Mouse (Mus musculus): Measurements from ENCODE around the gene Bcl2a1a. TPM values are rescaled to one million over a fixed set of nuclear protein-coding genes. Genes with fewer than 3 reads are reported as not detected.
"Not testable (repeated sequence)": the region's sequence is repeated elsewhere in the genome, so short reads cannot be mapped to it uniquely, and the experiment has no call there.

Gene Bcl2a1a
- polyA plus RNA-seq (2015; fragmentation: Nextera tagmentation; extraction: Ambion mirVana) = not detected in 2 replicates

DNA sequence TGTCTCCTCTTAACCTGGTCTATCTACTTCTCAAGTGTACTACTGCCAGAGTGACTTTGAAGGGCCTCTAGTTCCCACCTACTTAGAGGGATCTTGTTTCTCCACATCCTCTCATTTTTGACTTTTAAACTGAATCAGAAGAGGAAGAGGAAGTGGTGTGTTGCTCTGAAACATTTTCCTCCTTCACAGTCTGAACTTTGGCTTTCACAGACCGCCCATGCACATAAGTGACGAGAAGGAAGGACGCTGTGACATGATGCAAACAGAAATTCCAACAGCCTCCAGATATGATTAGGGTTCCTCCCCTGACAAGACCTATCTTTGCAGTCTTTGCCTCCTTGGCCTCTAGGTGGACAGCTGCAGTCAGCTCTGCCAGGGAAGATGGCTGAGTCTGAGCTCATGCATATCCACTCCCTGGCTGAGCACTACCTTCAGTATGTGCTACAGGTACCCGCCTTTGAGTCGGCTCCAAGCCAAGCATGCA, at the start of gene Bcl2a1a:
Bcl2a1a (plus strand) TSS at position 231 of the 484 bp plus-strand sequence.
- not testable (repeated sequence) for H3K4me1 ChIP-seq (ENCODE audit: control insufficient read depth, insufficient read depth, low read length); ATAC-seq; H3K4me3 ChIP-seq (ENCODE audit: low read depth, low read length); H3K9me3 ChIP-seq (replicated peaks; ENCODE audit: control insufficient read depth, low read length, poor library complexity, severe bottlenecking); H3K4me2 ChIP-seq (ENCODE audit: low read length); H3K36me3 ChIP-seq (ENCODE audit: control insufficient read depth, insufficient read depth, low read length); H3K27me3 ChIP-seq (ENCODE audit: control insufficient read depth, insufficient read depth, low read depth, low read length); H3K9ac ChIP-seq (ENCODE audit: low read depth, low read length); H3K27ac ChIP-seq (ENCODE audit: low read length)
- WGBS = 91% methylated on average over 5 of the region's 5 CpGs

GRCm38 (mm10) chr9:88916576-88916975, 40.1 kb upstream of the Bcl2a1a start:
- not testable (repeated sequence) for ATAC-seq; H3K27ac ChIP-seq (ENCODE audit: low read length); H3K9me3 ChIP-seq (replicated peaks; ENCODE audit: control insufficient read depth, low read length, poor library complexity, severe bottlenecking); H3K36me3 ChIP-seq (ENCODE audit: control insufficient read depth, insufficient read depth, low read length); H3K4me1 ChIP-seq (ENCODE audit: control insufficient read depth, insufficient read depth, low read length); H3K4me2 ChIP-seq (ENCODE audit: low read length); H3K9ac ChIP-seq (ENCODE audit: low read depth, low read length); H3K27me3 ChIP-seq (ENCODE audit: control insufficient read depth, insufficient read depth, low read depth, low read length); H3K4me3 ChIP-seq (ENCODE audit: low read depth, low read length)
- 85% methylated on average over 4 of the region's 5 CpGs for WGBS

GRCm38 (mm10) chr9:88938312-88938711, 18.4 kb upstream of the Bcl2a1a start:
- not testable (repeated sequence) for H3K4me2 ChIP-seq (ENCODE audit: low read length); ATAC-seq; H3K36me3 ChIP-seq (ENCODE audit: control insufficient read depth, insufficient read depth, low read length); H3K4me3 ChIP-seq (ENCODE audit: low read depth, low read length); H3K9ac ChIP-seq (ENCODE audit: low read depth, low read length); H3K27me3 ChIP-seq (ENCODE audit: control insufficient read depth, insufficient read depth, low read depth, low read length); H3K4me1 ChIP-seq (ENCODE audit: control insufficient read depth, insufficient read depth, low read length); H3K9me3 ChIP-seq (replicated peaks; ENCODE audit: control insufficient read depth, low read length, poor library complexity, severe bottlenecking); H3K27ac ChIP-seq (ENCODE audit: low read length)
- WGBS = 26% methylated on average over 1 of the region's 3 CpGs

- H3K4me1 ChIP-seq (ENCODE audit: control insufficient read depth, insufficient read depth, low read length); H3K27ac ChIP-seq (ENCODE audit: low read length); H3K4me2 ChIP-seq (ENCODE audit: low read length); H3K4me3 ChIP-seq (ENCODE audit: low read depth, low read length); H3K27me3 ChIP-seq (ENCODE audit: control insufficient read depth, insufficient read depth, low read depth, low read length); H3K9ac ChIP-seq (ENCODE audit: low read depth, low read length); H3K36me3 ChIP-seq (ENCODE audit: control insufficient read depth, insufficient read depth, low read length); ATAC-seq; H3K9me3 ChIP-seq (replicated peaks; ENCODE audit: control insufficient read depth, low read length, poor library complexity, severe bottlenecking): not testable (repeated sequence)
Observed at GRCm38 (mm10) chr9:88951466-88951865, 5.2 kb upstream of the Bcl2a1a start.

DNA sequence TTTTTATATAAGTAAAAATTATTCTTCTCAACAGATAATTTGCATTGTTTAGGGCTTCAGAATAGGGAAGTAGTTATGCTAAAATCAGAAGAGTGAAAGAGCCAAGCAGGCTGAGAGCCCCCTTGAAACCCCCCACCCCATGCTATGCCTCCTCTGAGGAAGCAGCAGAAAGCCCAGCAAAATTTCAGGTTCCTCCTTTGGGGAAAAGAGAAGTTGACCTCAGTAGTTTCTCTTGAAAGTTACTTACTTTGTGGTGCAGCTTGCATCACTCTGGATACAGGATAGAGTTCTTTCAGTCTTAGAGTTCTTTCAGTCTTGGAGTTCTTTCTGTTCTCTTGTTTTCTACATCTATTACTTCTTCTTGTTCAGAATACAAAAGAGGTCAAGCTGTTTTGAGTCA, 3.5 kb upstream of the Bcl2a1a start:
- not testable (repeated sequence) for H3K4me2 ChIP-seq (ENCODE audit: low read length); H3K4me1 ChIP-seq (ENCODE audit: control insufficient read depth, insufficient read depth, low read length); H3K27ac ChIP-seq (ENCODE audit: low read length); H3K27me3 ChIP-seq (ENCODE audit: control insufficient read depth, insufficient read depth, low read depth, low read length); H3K9ac ChIP-seq (ENCODE audit: low read depth, low read length); H3K4me3 ChIP-seq (ENCODE audit: low read depth, low read length); H3K36me3 ChIP-seq (ENCODE audit: control insufficient read depth, insufficient read depth, low read length); H3K9me3 ChIP-seq (replicated peaks; ENCODE audit: control insufficient read depth, low read length, poor library complexity, severe bottlenecking); ATAC-seq

- H3K27me3 ChIP-seq (ENCODE audit: control insufficient read depth, insufficient read depth, low read depth, low read length); H3K4me3 ChIP-seq (ENCODE audit: low read depth, low read length); H3K9ac ChIP-seq (ENCODE audit: low read depth, low read length); ATAC-seq; H3K27ac ChIP-seq (ENCODE audit: low read length); H3K36me3 ChIP-seq (ENCODE audit: control insufficient read depth, insufficient read depth, low read length); H3K4me1 ChIP-seq (ENCODE audit: control insufficient read depth, insufficient read depth, low read length); H3K9me3 ChIP-seq (replicated peaks; ENCODE audit: control insufficient read depth, low read length, poor library complexity, severe bottlenecking); H3K4me2 ChIP-seq (ENCODE audit: low read length): not testable (repeated sequence)
- WGBS = no CpG with 5 or more reads among the region's 1 CpGs
Observed at GRCm38 (mm10) chr9:88955224-88955623, 1.5 kb upstream of the Bcl2a1a start.

GRCm38 (mm10) chr9:88956035-88956434, 665 bp upstream of the Bcl2a1a start:
- H3K4me1 ChIP-seq (ENCODE audit: control insufficient read depth, insufficient read depth, low read length) = not testable (repeated sequence)
- 94% methylated on average over 2 of the region's 4 CpGs for WGBS

GRCm38 (mm10) chr9:88958891-88959290, 2.2 kb downstream of the Bcl2a1a start:
- H3K9ac ChIP-seq (ENCODE audit: low read depth, low read length) = no peak overlapping the region
- no peaks in the 10 kb centered on the region for H3K36me3 ChIP-seq (ENCODE audit: control insufficient read depth, insufficient read depth, low read length)
- 88% methylated on average over 3 of the region's 3 CpGs for WGBS
- no peaks in the 10 kb centered on the region for H3K4me1 ChIP-seq (ENCODE audit: control insufficient read depth, insufficient read depth, low read length)
- H3K4me2 ChIP-seq (ENCODE audit: low read length) = no peak overlapping the region
- H3K27ac ChIP-seq (ENCODE audit: low read length) = no peak overlapping the region
- no peak overlapping the region for H3K4me3 ChIP-seq (ENCODE audit: low read depth, low read length)
- no peak for ATAC-seq
- H3K27me3 ChIP-seq (ENCODE audit: control insufficient read depth, insufficient read depth, low read depth, low read length) = no peaks in the 10 kb centered on the region
- H3K9me3 ChIP-seq (replicated peaks; ENCODE audit: control insufficient read depth, low read length, poor library complexity, severe bottlenecking) = no peaks in the 10 kb centered on the region

More at GRCm38 (mm10) chr9:88956035-88956434, 665 bp upstream of the Bcl2a1a start:
- not testable (repeated sequence) for H3K27me3 ChIP-seq (ENCODE audit: control insufficient read depth, insufficient read depth, low read depth, low read length); H3K4me3 ChIP-seq (ENCODE audit: low read depth, low read length); ATAC-seq; H3K9me3 ChIP-seq (replicated peaks; ENCODE audit: control insufficient read depth, low read length, poor library complexity, severe bottlenecking); H3K4me2 ChIP-seq (ENCODE audit: low read length); H3K27ac ChIP-seq (ENCODE audit: low read length); H3K9ac ChIP-seq (ENCODE audit: low read depth, low read length); H3K36me3 ChIP-seq (ENCODE audit: control insufficient read depth, insufficient read depth, low read length)

DNA sequence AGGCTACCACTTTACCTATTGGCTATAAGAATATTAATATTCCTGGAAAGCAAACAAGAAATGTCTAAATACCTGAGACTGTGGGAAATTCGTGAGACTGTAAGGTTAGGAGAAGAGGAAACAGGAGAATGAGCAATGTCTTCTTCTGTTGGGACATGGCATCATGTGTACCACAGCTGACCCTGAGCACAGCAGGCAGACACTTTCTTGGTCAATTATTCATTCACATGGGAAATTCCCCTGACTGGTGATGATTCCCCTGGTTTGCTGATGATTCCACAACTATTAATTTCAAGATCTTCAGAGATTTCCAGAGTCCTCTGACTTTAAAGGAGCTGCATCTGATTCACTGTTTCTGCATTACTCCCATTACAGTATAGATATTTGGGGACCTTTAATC, 3.3 kb downstream of the Bcl2a1a start:
- H3K27me3 ChIP-seq (ENCODE audit: control insufficient read depth, insufficient read depth, low read depth, low read length); H3K4me3 ChIP-seq (ENCODE audit: low read depth, low read length); ATAC-seq; H3K4me1 ChIP-seq (ENCODE audit: control insufficient read depth, insufficient read depth, low read length); H3K4me2 ChIP-seq (ENCODE audit: low read length); H3K9ac ChIP-seq (ENCODE audit: low read depth, low read length); H3K27ac ChIP-seq (ENCODE audit: low read length); H3K36me3 ChIP-seq (ENCODE audit: control insufficient read depth, insufficient read depth, low read length); H3K9me3 ChIP-seq (replicated peaks; ENCODE audit: control insufficient read depth, low read length, poor library complexity, severe bottlenecking): not testable (repeated sequence)
- 62% methylated on average over 1 of the region's 1 CpGs for WGBS

GRCm38 (mm10) chr9:88966462-88966861, 9.8 kb downstream of the Bcl2a1a start:
- H3K9ac ChIP-seq (ENCODE audit: low read depth, low read length); H3K9me3 ChIP-seq (replicated peaks; ENCODE audit: control insufficient read depth, low read length, poor library complexity, severe bottlenecking); H3K4me3 ChIP-seq (ENCODE audit: low read depth, low read length); H3K4me1 ChIP-seq (ENCODE audit: control insufficient read depth, insufficient read depth, low read length); ATAC-seq; H3K36me3 ChIP-seq (ENCODE audit: control insufficient read depth, insufficient read depth, low read length); H3K27me3 ChIP-seq (ENCODE audit: control insufficient read depth, insufficient read depth, low read depth, low read length); H3K4me2 ChIP-seq (ENCODE audit: low read length); H3K27ac ChIP-seq (ENCODE audit: low read length): not testable (repeated sequence)
- no CpG with 5 or more reads among the region's 6 CpGs for WGBS
